Mouse (Mus musculus) heart, adult 18-20 months (tissue): ENCODE data around the gene Skida1. TPM values are rescaled to one million over a fixed set of nuclear protein-coding genes. Genes with fewer than 3 reads are reported as not detected.
"Not testable (repeated sequence)": the region's sequence is repeated elsewhere in the genome, so short reads cannot be mapped to it uniquely, and the experiment has no call there.

Source experiments
- DNase-seq, 2 experiments: peaks; one replicate each; pipeline ENCODE4 v3.0.0; 2021 to 2022; ENCODE audit warnings: mixed read lengths in 1 of 2
- long read RNA-seq, 2 experiments: library from polyadenylated mRNA; stranded (forward); transcript quantifications; one replicate each; pipeline ENCODE4 v2.0.0; 2021
- total RNA-seq, 2 experiments: library from RNA; stranded (reverse); gene quantifications; 2 replicates each; pipeline ENCODE4 v1.2.3; 2021

Skida1 gene
- 1 to 10 TPM; 2.0 to 2.2 TPM for total RNA-seq
- long read RNA-seq, experiment 1, partial matches to known transcripts, result 0 of 3 reads
- long read RNA-seq, experiment 1, other reads (novel, unspliced or antisense), result 3 of 3 reads
- long read RNA-seq, experiment 2, partial matches to known transcripts, result 0 of 3 reads
- long read RNA-seq, experiment 2, other reads (novel, unspliced or antisense), result 3 of 3 reads

DNA sequence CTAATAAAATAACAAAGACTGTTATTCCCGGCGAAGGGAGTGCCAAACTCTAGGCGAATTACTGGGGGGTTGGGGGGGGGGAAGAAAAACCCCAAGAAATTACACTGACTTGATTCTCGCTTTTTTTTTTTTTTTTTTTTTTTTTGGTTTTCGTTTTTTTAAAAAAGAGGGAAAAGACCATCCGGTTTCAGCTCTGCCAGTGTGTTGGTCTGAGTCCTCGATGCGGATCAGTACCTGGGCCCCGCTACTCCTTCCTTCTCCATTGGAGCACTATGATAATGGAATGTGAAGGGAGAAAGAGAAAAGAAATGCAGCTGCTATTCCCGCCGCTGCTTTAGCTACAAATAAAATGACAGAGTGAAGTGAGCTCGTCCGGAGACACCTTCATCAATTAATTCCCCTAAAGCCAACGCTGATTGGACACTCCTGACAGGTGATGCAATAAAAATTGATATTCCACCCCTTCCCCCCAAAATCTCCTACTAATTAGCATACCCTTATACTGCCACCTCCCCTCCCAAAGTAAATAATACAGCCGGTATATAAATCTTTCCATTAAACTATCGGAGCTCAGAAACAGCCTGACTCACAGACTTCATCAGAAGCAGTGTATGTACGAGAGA, at the start of gene Skida1:
TSS of gene Skida1 (minus strand) at position 599 of the 623 bp plus-strand sequence.
- DNase-seq, result peak; percentile 55 to 70

DNA sequence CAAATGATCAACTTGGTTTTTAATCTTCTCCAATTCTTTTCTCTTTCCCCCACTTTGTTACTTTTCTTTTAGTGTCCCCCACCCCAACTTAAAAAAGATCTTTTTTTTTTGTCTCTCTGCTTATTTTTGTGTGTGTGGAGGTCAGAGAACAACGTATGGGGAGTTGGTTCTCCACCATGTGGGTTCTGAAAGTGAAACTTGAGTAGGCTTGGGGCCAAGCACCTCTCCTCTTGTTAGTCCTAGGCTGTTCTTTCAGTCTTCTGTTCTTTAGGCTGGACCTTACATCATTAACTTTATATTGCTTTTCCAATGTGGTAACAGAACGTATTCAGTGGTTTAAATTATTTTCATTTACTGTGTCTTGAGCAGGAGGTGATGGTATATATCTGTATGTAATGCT, 47.0 kb upstream of the Skida1 start:
- DNase-seq, result no peak

DNA sequence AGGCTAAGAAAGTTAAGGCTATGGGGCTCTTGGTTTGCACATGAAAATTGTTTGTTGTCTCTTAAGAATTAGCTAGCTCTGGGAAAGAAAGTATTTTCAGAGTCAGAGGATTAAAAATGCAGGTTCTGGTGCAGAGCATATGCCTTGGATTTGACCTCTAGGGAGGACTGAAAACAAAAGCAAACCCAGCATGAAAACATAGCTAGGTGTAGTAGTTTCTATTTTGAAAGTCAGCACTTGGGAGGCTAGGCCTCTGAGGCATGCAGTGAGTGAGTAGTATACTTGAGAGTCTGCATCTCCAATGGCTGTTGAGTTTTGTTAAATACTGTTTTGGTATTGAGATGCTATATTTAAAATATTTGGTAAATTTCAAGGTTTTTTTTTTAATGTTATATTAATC, 45.5 kb upstream of the Skida1 start:
- no peak for DNase-seq

GRCm38 (mm10) chr2:18093858-18094257, 45.0 kb upstream of the Skida1 start:
- no peak for DNase-seq

GRCm38 (mm10) chr2:18087695-18088094, 38.8 kb upstream of the Skida1 start:
- not testable (repeated sequence) for DNase-seq

DNA sequence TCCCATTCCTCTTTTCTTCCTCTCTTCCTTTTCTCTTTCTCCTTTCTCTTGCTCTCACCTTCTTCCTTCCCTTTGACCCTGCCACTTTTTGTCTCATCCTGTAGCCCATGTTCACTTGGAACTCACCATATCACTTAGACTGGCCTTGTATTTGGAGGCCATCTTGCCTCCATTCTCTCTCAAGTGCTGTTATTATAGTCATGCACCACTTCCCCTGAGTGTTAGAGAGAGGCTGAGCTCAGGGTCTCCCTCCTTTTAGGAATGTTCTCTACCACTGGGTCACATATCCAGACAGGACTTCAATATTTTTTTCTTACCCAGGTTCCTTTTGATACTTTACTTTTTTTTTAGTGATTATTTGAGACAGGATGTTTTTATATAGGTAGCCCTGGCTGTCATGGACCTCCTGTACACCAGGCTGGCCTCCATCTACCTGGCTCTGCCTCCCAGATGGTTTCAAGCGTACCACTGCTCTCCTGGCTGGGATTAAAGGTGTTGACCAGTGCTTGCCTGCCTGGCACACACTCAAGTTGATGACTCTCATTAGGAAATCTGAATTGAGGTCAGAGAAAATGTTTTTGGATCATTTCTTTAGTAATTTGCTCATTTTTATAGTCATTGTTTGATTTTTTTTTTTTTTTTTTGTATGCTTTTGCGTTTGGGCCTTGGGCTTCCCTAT, 31.5 kb upstream of the Skida1 start:
- DNase-seq, result no peak

DNA sequence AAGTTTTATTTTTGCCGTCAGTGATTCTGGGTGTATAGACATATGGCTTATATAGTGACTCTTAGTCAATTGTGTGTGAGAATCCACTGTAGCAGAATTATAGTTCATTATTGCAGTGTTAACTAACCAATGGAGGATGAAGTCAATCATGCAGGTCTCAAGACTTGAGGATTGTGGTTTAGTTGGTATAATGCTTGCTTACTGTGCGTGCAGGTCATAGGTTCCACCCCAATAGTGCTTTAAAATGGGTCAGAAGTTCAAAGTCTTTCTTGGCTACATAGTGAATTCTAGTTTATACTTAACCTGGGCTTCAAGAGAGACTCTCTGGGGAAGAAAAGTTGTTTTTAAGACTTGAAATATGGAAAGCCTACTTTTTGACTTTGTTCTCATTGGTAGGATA, 23.1 kb upstream of the Skida1 start:
- DNase-seq, result no peak

DNA sequence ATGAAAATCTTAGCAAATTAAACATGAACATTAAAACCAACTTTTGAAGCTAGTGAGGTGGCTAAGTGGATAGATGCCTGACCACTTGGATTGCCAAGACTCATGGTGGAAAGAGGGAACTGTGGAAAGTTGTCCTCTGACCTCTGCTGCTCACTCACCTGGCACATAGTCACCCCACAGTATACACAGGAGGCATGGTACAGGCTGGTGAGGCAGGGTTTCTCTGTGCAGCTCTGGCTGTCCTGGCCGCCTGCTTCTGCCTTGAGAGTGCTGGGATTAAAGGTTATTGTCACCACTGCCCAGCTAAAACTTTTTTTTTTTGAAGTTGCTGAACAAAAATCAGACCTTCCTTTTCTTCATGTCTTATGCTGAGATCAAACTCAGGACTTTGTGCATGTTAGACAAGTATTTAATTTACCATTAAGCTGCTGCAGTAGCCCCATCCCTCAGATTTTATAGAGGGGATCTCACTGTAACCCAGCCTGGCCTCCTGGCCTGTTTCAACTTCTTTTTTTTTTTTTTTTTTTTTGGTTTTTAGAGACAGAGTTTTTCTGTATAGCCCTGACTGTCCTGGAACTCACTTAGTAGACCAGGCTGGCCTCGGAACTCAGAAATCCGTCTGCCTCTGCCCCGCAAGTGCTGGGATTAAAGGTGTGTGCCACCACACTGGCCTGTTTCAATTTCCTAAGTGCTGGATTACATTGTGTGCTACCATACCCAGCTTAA, 19.4 kb upstream of the Skida1 start:
- no peak for DNase-seq

GRCm38 (mm10) chr2:18066436-18066835, 17.6 kb upstream of the Skida1 start:
- no peak for DNase-seq

DNA sequence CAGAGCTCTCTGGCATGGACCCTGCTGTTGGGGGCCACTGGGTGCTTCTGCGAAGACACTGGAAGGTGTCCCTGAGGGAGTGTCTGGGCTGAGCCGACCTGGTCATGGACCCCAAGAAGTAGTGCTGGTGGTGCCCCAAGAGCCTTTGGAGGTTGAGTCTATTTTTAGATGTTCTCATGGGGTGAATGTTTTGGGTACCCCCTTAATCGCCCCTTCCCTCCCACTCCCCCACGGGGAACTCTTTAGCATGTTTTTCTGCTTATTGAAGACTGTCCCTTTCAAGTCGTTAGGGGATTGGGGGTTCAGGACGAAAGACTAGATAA, 16.8 kb upstream of the Skida1 start:
- DNase-seq, result no peak

- peak; percentile 79 to 85 for DNase-seq
These were observed 16.3 kb upstream of the Skida1 start for GRCm38 (mm10) chr2:18064941-18065707.

DNA sequence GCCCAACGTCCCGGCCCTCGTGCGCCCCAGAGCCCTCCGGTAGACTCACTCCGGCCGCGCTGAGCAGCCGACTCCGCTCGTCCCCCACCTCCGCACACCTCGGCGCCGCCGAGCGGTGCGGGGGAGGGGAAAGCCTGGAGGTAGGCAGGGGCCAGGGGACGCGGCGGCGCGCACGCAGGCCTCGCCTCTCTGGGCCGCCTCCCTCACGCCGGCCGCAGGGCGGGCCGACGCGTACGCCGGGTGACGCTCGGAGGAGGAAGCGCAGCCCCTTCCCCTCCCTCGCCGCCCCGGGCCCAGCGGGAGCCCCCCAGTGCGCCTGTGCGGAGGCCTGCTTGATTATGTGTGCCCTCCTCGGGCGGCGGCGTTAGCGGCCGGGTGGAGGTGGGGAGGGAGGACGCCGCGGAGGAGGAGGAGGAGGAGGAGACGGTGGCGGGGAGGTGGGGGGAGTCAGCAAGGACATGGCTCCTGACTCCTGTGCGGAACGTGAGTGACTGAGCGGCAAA, 15.6 kb upstream of the Skida1 start:
- peak; percentile 90 to 95 for DNase-seq

DNA sequence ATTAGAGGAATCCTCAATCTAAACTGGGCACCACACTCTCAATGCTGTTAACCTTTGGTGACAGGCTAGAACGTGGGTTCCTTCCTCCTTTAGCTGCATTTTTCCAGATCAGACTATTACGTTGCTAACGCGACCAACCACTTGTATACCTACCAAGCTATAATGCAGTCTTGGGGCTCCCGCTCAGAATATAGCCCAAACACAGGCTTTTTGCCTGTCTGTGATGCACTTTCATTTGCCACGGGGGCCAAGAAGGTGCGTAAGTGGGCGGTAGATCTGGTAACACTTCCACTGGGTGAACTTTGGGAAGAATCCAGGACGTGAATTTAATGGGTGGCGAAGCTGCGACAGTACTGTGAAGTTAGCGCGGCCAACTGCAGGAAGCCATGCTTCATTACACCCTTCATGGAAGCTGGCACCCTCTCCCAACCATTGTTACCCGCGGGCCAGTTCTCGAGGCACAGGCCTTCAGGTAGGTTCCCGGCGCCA, 15.0 kb upstream of the Skida1 start:
- DNase-seq, result peak; percentile 73 to 81

GRCm38 (mm10) chr2:18060396-18060795, 11.5 kb upstream of the Skida1 start:
- no peak for DNase-seq

- DNase-seq, result no peak
These were observed 11.0 kb upstream of the Skida1 start for GRCm38 (mm10) chr2:18059891-18060290.

GRCm38 (mm10) chr2:18059063-18059462, 10.2 kb upstream of the Skida1 start:
- DNase-seq, result no peak

GRCm38 (mm10) chr2:18058146-18058708, 9.4 kb upstream of the Skida1 start:
- no peak for DNase-seq

- DNase-seq, result peak; percentile 75 to 82
These were observed 8.7 kb upstream of the Skida1 start for GRCm38 (mm10) chr2:18057336-18058145.

DNA sequence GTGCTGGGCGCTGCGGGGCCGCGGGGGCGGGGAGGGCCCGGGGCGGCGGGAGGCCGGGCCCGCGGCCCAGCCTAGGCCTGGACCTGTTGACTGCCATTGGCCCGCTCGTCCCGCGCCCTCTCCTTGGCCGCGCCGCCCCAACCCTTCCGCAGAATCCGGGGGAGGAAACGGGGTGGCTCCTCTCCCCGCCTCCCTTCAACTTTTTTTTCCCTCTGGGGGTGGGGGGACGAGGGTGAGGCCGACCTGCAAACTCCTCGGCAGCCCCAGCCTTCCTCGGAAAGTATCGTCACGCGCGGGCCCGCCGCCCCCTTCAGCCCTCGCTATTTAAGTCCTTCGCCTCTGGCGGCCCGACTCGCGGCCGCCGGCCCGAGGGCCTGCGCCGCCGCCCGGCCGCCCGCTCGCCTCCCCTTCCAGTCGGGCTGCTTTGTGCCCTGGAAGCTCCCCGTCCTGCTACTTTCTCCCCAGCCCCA, 8.0 kb upstream of the Skida1 start:
- peak; percentile 96 to 99 for DNase-seq
